Mouse (Mus musculus): ENCODE results near the gene Olfr724. TPM values are rescaled to one million over a fixed set of nuclear protein-coding genes. Genes with fewer than 3 reads are reported as not detected.
"Not testable (repeated sequence)": the region's sequence is repeated elsewhere in the genome, so short reads cannot be mapped to it uniquely, and the experiment has no call there.

The Olfr724 gene
- not detected in 2 replicates for polyA plus RNA-seq (2015; fragmentation: Nextera tagmentation; extraction: Ambion mirVana)

- not testable (repeated sequence) for H3K4me2 ChIP-seq; H3K9ac ChIP-seq; H3K9me3 ChIP-seq (replicated peaks); H3K4me1 ChIP-seq; H3K27ac ChIP-seq; ATAC-seq (replicated peaks; ENCODE audit: low FRiP score); H3K4me3 ChIP-seq (replicated peaks); H3K27me3 ChIP-seq; H3K36me3 ChIP-seq
- 76% methylated on average over 1 of the region's 1 CpGs for whole genome bisulfite sequencing
These were observed at the start of gene Olfr724 for GRCm38 (mm10) chr14:49963174-49963573. Gene Olfr724, minus strand, starts transcription at chr14:49963274.

GRCm38 (mm10) chr14:49955890-49956289, 7.2 kb downstream of the Olfr724 start:
- WGBS: 43% methylated on average over 2 of the region's 2 CpGs
- no peaks in the 10 kb centered on the region for H3K4me1 ChIP-seq
- no peak for ATAC-seq (replicated peaks; ENCODE audit: low FRiP score)
- no peak overlapping the region for H3K27ac ChIP-seq
- H3K4me2 ChIP-seq: no peak overlapping the region
- no peaks in the 10 kb centered on the region for H3K27me3 ChIP-seq
- 0 out of 2 replicates have a peak, but pooled peaks cover 3% of the 10 kb centered on the region for H3K9me3 ChIP-seq (replicated peaks)
- H3K4me3 ChIP-seq (replicated peaks): no peak overlapping the region
- no peak overlapping the region for H3K9ac ChIP-seq
- H3K36me3 ChIP-seq: no peaks in the 10 kb centered on the region

GRCm38 (mm10) chr14:49931687-49932086, 31.4 kb downstream of the Olfr724 start, which contains the start of gene Olfr723:
Gene Olfr723, minus strand, starts transcription at chr14:49931787.
- H3K27ac ChIP-seq; ATAC-seq (replicated peaks; ENCODE audit: low FRiP score); H3K27me3 ChIP-seq; H3K9ac ChIP-seq; H3K9me3 ChIP-seq (replicated peaks); H3K4me3 ChIP-seq (replicated peaks); H3K4me2 ChIP-seq; H3K4me1 ChIP-seq; H3K36me3 ChIP-seq: not testable (repeated sequence)

Other genes starting within 250 kb of the Olfr724 start
- 5.7 and 7.7 TPM in 2 replicates for gene Armh4, start 179.9 kb downstream of the Olfr724 start, polyA plus RNA-seq (2015; fragmentation: Nextera tagmentation; extraction: Ambion mirVana)
- gene Olfr722, start 61.3 kb downstream of the Olfr724 start, polyA plus RNA-seq (2015; fragmentation: Nextera tagmentation; extraction: Ambion mirVana): not detected in 2 replicates
- not detected in 2 replicates for gene Olfr723, start 31.5 kb downstream of the Olfr724 start, polyA plus RNA-seq (2015; fragmentation: Nextera tagmentation; extraction: Ambion mirVana)
- not detected in 2 replicates for gene Olfr725, start 77.1 kb upstream of the Olfr724 start, polyA plus RNA-seq (2015; fragmentation: Nextera tagmentation; extraction: Ambion mirVana)
- not detected in 2 replicates for gene Olfr726, start 127.7 kb upstream of the Olfr724 start, polyA plus RNA-seq (2015; fragmentation: Nextera tagmentation; extraction: Ambion mirVana)
- gene Olfr727, start 159.9 kb upstream of the Olfr724 start, polyA plus RNA-seq (2015; fragmentation: Nextera tagmentation; extraction: Ambion mirVana): not detected in 2 replicates
- gene Olfr728, start 179.4 kb upstream of the Olfr724 start, polyA plus RNA-seq (2015; fragmentation: Nextera tagmentation; extraction: Ambion mirVana): not detected in 2 replicates
- gene Olfr729, start 189.6 kb upstream of the Olfr724 start, polyA plus RNA-seq (2015; fragmentation: Nextera tagmentation; extraction: Ambion mirVana): not detected in 2 replicates
- gene Olfr730, start 224.9 kb upstream of the Olfr724 start, polyA plus RNA-seq (2015; fragmentation: Nextera tagmentation; extraction: Ambion mirVana): not detected in 2 replicates